Mouse (Mus musculus) spleen, adult 12 weeks (tissue): Measurements from ENCODE around the gene Abtb1.

Experiments
- DNase-seq: peaks from one replicate; pipeline ENCODE4 v3.0.0; 2022; ENCODE audit warnings: low spot score

Gene Abtb1

DNA sequence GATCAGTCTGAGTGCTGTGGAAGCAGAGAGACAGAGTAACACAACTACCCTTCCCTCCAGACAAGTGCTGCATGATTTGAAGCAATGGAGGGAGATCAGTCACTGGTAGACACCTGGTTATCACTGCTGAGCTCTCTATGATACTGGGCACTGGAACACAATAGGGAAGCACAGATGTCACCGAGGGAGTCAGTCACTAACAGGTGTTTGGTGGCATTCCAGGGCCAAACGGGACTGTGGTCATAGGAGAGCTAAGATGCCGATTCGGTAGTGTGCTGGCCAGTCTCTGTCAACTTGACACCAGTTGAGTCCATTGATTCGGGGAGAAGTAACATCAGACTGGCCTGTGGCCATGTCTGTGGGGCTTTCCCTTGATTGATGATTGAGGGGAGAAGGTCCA lies 12.7 kb upstream of the Abtb1 start:
- DNase-seq: no peak

GRCm38 (mm10) chr6:88850034-88850433 lies 8.2 kb upstream of the Abtb1 start:
- no peak for DNase-seq

DNA sequence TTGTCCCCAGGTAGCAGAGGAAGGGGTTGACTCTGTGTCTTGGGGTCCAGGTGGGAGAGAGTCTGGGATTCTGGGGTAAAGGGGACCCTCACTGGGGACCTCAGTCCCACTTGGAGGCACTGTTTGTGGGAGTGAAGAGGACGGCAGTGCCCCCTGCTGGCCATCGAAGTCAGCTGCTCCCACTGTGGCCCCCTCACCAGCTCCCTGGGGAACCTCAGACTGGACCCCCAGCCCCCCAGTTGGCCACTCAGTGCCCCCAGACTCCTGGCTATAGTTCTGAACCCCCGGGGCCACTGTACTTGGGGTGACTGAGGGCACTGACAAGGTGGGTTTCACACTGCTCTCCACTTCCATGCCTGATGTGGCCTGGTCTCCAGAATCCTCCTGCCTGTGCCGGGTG lies 7.5 kb upstream of the Abtb1 start:
- peak; percentile 42 for DNase-seq

- DNase-seq: no peak
These were observed 5.8 kb upstream of the Abtb1 start for GRCm38 (mm10) chr6:88847571-88847970.

- no peak for DNase-seq
These were observed 3.2 kb upstream of the Abtb1 start for GRCm38 (mm10) chr6:88844901-88845565.

GRCm38 (mm10) chr6:88843781-88844725 lies 2.3 kb upstream of the Abtb1 start:
- no peak for DNase-seq

DNA sequence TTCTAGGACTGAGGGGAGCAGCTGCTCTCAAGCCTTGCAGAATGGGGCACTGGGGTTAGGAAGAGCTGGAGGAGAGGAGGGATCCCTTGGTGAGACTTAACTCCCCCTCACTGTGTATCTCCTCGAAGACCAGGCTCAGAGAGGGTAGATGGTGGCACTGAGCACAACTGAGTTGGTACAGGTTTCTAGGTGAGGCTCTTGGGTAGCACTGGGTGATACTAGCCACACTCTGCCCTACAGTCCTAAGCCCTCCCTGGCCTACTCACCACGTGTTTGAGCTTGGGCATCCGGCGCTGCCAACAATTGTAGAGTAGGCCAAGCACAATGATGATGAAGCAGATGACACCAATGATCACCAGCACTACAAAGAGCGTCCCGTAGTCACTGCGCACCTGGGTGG lies 1.5 kb upstream of the Abtb1 start:
- DNase-seq: no peak

GRCm38 (mm10) chr6:88842731-88843151 lies 957 bp upstream of the Abtb1 start:
- DNase-seq: no peak

DNA sequence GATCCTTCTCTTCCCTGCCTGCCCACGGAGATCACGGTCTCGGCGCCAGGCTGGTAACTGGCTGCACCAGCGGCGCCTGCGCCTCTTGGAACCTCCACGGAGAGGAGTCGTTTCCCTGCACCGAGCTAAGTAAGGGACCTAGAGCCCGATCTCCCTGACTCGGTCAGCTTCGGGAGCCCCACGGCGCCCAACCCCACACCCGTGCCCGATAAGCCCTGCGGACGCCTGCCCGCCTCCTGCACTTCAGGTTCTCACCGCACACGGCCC lies 337 bp downstream of the Abtb1 start:
- no peak for DNase-seq

DNA sequence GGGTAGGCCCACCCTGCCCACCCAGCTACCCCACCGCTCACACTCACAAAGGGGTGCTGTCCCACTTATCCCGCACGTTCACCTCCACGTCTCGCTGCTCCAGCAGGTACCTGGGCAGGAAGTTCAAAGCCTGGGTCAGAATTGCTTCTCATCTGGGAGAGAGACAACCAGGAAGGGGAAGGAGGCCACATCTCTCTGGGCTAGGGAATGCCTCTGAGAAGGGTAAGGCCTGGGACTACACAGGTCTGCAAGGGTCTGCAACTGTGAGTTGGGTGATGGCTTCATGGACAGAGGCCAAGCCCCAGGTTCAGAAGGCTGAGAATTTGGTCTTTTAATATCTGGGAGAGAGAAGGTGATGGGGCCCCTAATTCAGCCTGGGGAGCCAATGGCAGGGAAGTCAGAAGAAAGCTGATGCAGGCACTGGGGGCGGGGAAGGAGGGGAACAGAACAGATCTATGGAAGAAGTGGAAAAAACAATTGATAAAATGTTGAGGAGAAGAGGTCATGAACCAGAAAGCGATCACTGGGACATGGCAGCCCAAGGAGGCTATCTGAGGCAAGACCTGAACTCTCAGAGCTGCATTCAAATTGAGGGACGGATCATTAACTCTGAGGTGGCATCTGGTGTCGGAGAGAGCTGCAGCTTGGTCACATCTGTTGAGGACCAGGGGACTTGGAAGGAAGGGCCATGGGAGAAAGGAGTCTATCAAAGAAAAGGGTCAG lies 832 bp downstream of the Abtb1 start:
- DNase-seq: no peak

GRCm38 (mm10) chr6:88840211-88840610 lies 1.6 kb downstream of the Abtb1 start:
- DNase-seq: no peak

DNA sequence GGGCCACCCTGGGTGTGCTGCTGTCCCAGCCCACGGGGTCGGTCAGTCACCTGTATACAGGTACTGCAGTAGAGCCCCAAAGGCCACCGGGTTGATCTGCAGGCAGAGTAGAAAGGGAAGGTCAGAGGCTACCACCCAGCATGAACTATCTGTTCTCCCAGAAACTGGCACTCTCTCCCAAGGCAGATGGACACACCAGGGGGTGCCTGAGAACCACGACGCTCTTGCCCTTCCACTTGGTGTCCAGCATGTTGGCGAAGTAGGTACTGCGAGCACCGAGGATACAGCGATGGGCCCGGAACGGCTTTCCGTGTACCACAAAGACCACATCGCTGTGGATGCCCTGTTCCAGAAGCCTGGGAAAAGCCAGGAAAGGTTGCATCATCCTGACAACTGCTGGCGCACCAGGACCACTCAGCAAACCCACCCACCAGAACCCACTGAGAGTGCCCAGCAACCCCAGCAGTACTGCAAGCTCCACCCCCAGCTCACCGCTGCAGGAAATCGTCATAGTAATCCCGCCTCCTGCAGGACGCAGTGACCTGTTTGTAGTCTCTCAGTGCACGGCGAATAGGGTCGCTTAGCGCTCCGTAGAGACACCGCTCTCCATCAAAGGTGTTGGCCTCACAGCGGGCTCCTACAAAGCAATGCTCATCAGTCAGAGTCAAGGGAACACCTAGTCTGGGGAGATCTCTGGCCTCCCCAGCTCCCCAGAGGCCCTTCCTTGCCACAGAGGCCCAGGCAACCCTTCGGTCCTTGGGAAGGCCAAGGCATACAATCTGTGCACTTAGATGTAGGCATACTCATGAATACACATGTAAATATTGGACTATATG lies 2.4 kb downstream of the Abtb1 start:
- no peak for DNase-seq

- DNase-seq: no peak
These were observed 3.2 kb downstream of the Abtb1 start for GRCm38 (mm10) chr6:88838613-88839012.

GRCm38 (mm10) chr6:88837999-88838398 lies 3.8 kb downstream of the Abtb1 start:
- DNase-seq: no peak

- DNase-seq: no peak
These were observed 5.5 kb downstream of the Abtb1 start for GRCm38 (mm10) chr6:88836178-88836819.

DNA sequence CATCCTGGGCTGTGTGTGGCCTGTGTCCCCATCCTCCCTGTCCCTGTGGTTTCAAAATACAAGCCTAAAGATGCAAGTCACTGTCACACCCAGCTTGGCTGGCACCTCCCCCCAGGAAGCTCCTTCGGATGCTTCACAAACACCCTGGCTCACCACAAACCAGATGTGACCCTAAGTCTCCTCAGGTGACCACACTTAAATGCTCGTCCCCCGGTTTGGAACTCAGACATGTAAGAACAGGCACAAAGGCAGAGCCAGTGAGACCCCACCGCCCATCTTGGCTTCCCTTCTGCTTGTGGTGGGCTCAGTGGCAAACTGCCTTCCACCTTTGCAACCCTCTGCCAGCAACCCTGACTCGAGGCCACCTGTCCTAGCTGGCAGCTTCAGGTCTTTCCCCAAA lies 6.7 kb downstream of the Abtb1 start:
- DNase-seq: peak; percentile 57

- no peak for DNase-seq
These were observed 8.2 kb downstream of the Abtb1 start for GRCm38 (mm10) chr6:88833340-88834140.

DNA sequence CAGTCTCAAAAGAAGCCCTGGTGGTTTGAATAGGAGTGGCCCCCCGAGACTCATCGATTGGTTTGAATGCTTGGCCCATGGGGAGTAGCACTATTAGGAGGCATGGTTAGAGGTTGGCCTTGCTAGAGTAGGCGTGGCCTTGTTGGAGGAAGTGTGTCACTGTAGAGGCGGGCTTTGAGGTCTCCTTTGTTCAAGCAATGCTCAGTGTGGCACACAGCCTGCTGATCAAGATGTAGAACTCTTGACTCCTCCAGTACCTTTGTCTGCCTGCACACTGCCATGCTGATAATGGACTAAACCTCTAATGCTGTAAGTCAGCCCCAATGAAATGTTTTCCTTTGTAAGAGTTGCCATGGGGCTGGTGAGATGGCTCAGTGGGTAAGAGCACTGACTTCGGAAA lies 9.1 kb downstream of the Abtb1 start:
- no peak for DNase-seq

DNA sequence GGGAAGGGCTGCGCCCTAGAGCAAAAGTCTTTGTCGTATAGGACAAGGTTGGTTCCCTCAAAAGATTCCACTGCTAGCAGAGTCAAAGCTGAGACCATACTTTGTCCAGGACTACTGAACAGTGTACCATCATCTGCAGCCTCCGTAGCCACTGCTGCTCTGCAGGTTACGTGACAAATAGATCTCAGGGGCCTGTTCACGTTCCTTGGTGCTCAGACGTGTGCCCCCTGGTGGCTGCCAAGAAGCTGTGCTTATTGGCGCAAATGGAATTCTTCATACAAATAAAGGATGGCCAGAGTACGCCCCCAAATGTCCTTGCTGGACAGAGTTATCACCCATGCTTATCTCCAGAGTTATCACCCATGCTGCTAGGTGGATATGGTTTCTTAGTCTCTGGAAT lies 10.3 kb downstream of the Abtb1 start:
- no peak for DNase-seq

DNA sequence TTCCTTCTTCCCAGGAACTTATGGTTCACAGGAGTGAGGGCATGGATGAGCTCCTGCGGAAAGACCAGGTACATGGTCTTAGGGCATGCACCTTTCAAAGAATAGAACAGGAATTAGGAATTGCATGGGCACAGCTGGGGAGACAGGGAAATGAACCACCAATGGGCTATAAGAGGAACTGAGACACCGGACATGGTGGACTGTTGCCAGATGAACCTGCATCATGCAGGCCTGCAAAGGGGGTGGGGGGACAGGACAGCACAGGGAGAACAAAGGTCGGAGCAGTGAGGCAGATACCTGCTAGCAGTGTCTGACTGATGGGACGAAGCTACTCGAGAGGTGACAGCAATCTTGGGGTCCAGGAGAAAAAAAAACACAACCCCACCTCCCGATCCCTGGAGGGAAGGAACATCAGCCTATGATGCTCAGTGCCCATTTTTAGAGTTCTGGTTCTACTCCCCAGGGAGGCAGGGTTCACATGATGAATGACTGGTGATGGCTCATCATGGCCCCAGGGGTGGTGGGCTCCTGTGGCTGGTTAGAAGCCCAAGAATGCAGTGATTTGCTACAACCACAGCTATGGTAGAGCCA lies 11.6 kb downstream of the Abtb1 start:
- no peak for DNase-seq
